Mouse (Mus musculus) hindbrain, embryonic 12.5 days (tissue): ENCODE data around the gene Gpr171. TPM values are rescaled to one million over a fixed set of nuclear protein-coding genes. Genes with fewer than 3 reads are reported as not detected.
"Not testable (repeated sequence)": the region's sequence is repeated elsewhere in the genome, so short reads cannot be mapped to it uniquely, and the experiment has no call there.

ENCODE experiments used
- ATAC-seq: fragments of 200-750 bp; cut with Nextera tagmentation; 2 replicates; pipeline ENCODE4 v1.8.0; 2017; ENCODE audit warnings: moderate TSS enrichment; ENCODE audit not compliant: low FRiP score
- H3K27ac ChIP-seq: fragments of 300-500 bp; sonication (generic); 2 replicates; pipeline ENCODE4 v1.5.1; 2016; ENCODE audit warnings: mild to moderate bottlenecking
- H3K27me3 ChIP-seq: fragments of 300-500 bp; sonication (generic); 2 replicates; pipeline ENCODE4 v1.6.1; 2016; ENCODE audit warnings: mild to moderate bottlenecking
- H3K36me3 ChIP-seq: fragments of 300-500 bp; sonication (generic); 2 replicates; pipeline ENCODE4 v1.6.1; 2016; ENCODE audit warnings: mild to moderate bottlenecking
- H3K4me1 ChIP-seq: fragments of 300-500 bp; sonication (generic); 2 replicates; pipeline ENCODE4 v1.6.1; 2016
- H3K4me2 ChIP-seq: fragments of 300-500 bp; sonication (generic); replicated peaks from 2 replicates; pipeline ENCODE4 v1.6.1; 2016; ENCODE audit warnings: mild to moderate bottlenecking
- H3K4me3 ChIP-seq: fragments of 300-500 bp; sonication (generic); 2 replicates; pipeline ENCODE4 v1.5.1; 2016; ENCODE audit warnings: mild to moderate bottlenecking
- H3K9ac ChIP-seq: fragments of 300-500 bp; sonication (generic); 2 replicates; pipeline ENCODE4 v1.6.1; 2016; ENCODE audit warnings: mild to moderate bottlenecking, moderate library complexity
- H3K9me3 ChIP-seq: fragments of 300-500 bp; sonication (generic); replicated peaks from 2 replicates; pipeline ENCODE4 v1.6.1; 2016; ENCODE audit warnings: mild to moderate bottlenecking
- WGBS: fragments of 180-500 bp; shearing (Covaris S2); methylation state at CpG from one replicate; pipeline ENCODE4 v1.1.7; 2016; 5-methylcytosine and 5-hydroxymethylcytosine counted together
- polyA plus RNA-seq: library from polyadenylated mRNA; unstranded; fragments of >200 nt; fragmentation: Nextera tagmentation; extraction: Ambion mirVana; gene quantifications from 2 replicates; pipeline ENCODE4 v1.2.1, GENCODE M21; 2016

Gene Gpr171
- polyA plus RNA-seq = 1.6 and 1.7 TPM in 2 replicates

- Histone ChIP-seq H3K9me3 (no peaks in the 10 kb centered on the region), H3K4me3 (no peak within 1 kb of the TSS), H3K4me2 (no peak within 1 kb of the TSS), H3K36me3 (no peaks in the 10 kb centered on the region), H3K4me1 (0 out of 2 replicates have a peak, but pooled peaks cover 5% of the 10 kb centered on the region), H3K27me3 (no peaks in the 10 kb centered on the region), H3K27ac (no peak within 1 kb of the TSS), H3K9ac (no peak within 1 kb of the TSS)
- 84% methylated on average over 6 of the region's 6 CpGs for WGBS
- no peak for ATAC-seq
These were observed at the start of gene Gpr171 for GRCm38 (mm10) chr3:59101218-59101986. Gene Gpr171, minus strand, starts transcription at chr3:59101821.

GRCm38 (mm10) chr3:59150624-59151023, 49.0 kb upstream of the Gpr171 start:
- Histone ChIP-seq H3K9me3 (no peaks in the 10 kb centered on the region), H3K27me3 (no peaks in the 10 kb centered on the region), H3K4me3 (no peak overlapping the region), H3K27ac (no peak overlapping the region), H3K4me1 (no peaks in the 10 kb centered on the region), H3K4me2 (no peak overlapping the region), H3K36me3 (no peaks in the 10 kb centered on the region), H3K9ac (no peak overlapping the region)
- no peak for ATAC-seq
- 99% methylated on average over 2 of the region's 2 CpGs for WGBS

- no peaks in the 10 kb centered on the region for H3K9me3 ChIP-seq
- H3K9ac ChIP-seq = no peak overlapping the region
- no peak overlapping the region for H3K4me3 ChIP-seq
- H3K4me2 ChIP-seq = no peak overlapping the region
- no peak overlapping the region for H3K27ac ChIP-seq
- no peaks in the 10 kb centered on the region for H3K4me1 ChIP-seq
- ATAC-seq = no peak
- no peaks in the 10 kb centered on the region for H3K36me3 ChIP-seq
- no peaks in the 10 kb centered on the region for H3K27me3 ChIP-seq
These were observed 48.0 kb upstream of the Gpr171 start for GRCm38 (mm10) chr3:59149646-59150045.

GRCm38 (mm10) chr3:59145194-59145593, 43.6 kb upstream of the Gpr171 start:
- no peak overlapping the region for H3K4me3 ChIP-seq
- H3K9me3 ChIP-seq = no peaks in the 10 kb centered on the region
- H3K4me2 ChIP-seq = no peak overlapping the region
- no peak overlapping the region for H3K9ac ChIP-seq
- WGBS = 80% methylated on average over 5 of the region's 5 CpGs
- H3K4me1 ChIP-seq = no peaks in the 10 kb centered on the region
- H3K36me3 ChIP-seq = no peaks in the 10 kb centered on the region
- ATAC-seq = no peak
- no peak overlapping the region for H3K27ac ChIP-seq
- no peaks in the 10 kb centered on the region for H3K27me3 ChIP-seq

- Histone ChIP-seq H3K9ac (no peak overlapping the region), H3K4me2 (no peak overlapping the region), H3K4me1 (no peaks in the 10 kb centered on the region), H3K9me3 (no peaks in the 10 kb centered on the region), H3K27ac (no peak overlapping the region), H3K36me3 (no peaks in the 10 kb centered on the region), H3K4me3 (no peak overlapping the region), H3K27me3 (no peaks in the 10 kb centered on the region)
- ATAC-seq = no peak
- 80% methylated on average over 8 of the region's 8 CpGs for WGBS
These were observed 40.1 kb upstream of the Gpr171 start for GRCm38 (mm10) chr3:59141507-59142305.

- H3K9ac ChIP-seq, H3K36me3 ChIP-seq, H3K4me1 ChIP-seq, H3K4me3 ChIP-seq, H3K27me3 ChIP-seq, H3K27ac ChIP-seq, H3K4me2 ChIP-seq, ATAC-seq, H3K9me3 ChIP-seq: not testable (repeated sequence)
- WGBS = 94% methylated on average over 4 of the region's 4 CpGs
These were observed 39.3 kb upstream of the Gpr171 start for GRCm38 (mm10) chr3:59140941-59141340.

GRCm38 (mm10) chr3:59140115-59140514, 38.5 kb upstream of the Gpr171 start:
- ATAC-seq = no peak
- WGBS = 80% methylated on average over 2 of the region's 2 CpGs
- H3K9me3 ChIP-seq = no peaks in the 10 kb centered on the region

GRCm38 (mm10) chr3:59139651-59140051, 38.0 kb upstream of the Gpr171 start:
- Histone ChIP-seq H3K4me1 (no peaks in the 10 kb centered on the region), H3K36me3 (no peaks in the 10 kb centered on the region), H3K27me3 (no peaks in the 10 kb centered on the region), H3K4me2 (no peak overlapping the region), H3K9ac (no peak overlapping the region), H3K4me3 (no peak overlapping the region), H3K9me3 (no peaks in the 10 kb centered on the region), H3K27ac (no peak overlapping the region)
- ATAC-seq = no peak

More at GRCm38 (mm10) chr3:59140115-59140514, 38.5 kb upstream of the Gpr171 start:
- no peaks in the 10 kb centered on the region for H3K4me1 ChIP-seq
- H3K27ac ChIP-seq = no peak overlapping the region
- no peaks in the 10 kb centered on the region for H3K27me3 ChIP-seq
- no peaks in the 10 kb centered on the region for H3K36me3 ChIP-seq
- no peak overlapping the region for H3K4me3 ChIP-seq
- H3K4me2 ChIP-seq = no peak overlapping the region
- H3K9ac ChIP-seq = no peak overlapping the region

- 70% methylated on average over 12 of the region's 12 CpGs for WGBS
- H3K27ac ChIP-seq = no peak overlapping the region
- H3K9me3 ChIP-seq = no peaks in the 10 kb centered on the region
- no peaks in the 10 kb centered on the region for H3K36me3 ChIP-seq
- no peaks in the 10 kb centered on the region for H3K27me3 ChIP-seq
- no peak overlapping the region for H3K4me2 ChIP-seq
- no peak overlapping the region for H3K4me3 ChIP-seq
- no peak overlapping the region for H3K9ac ChIP-seq
- H3K4me1 ChIP-seq = no peaks in the 10 kb centered on the region
- ATAC-seq = no peak
These were observed 37.4 kb upstream of the Gpr171 start for GRCm38 (mm10) chr3:59138946-59139468.

GRCm38 (mm10) chr3:59135911-59136653, 34.5 kb upstream of the Gpr171 start:
- Histone ChIP-seq H3K4me3 (no peak overlapping the region), H3K4me1 (no peaks in the 10 kb centered on the region; the same call in 1 of the 2 replicates), H3K9me3 (no peaks in the 10 kb centered on the region), H3K9ac (no peak overlapping the region), H3K36me3 (no peaks in the 10 kb centered on the region), H3K27ac (no peak overlapping the region), H3K27me3 (no peaks in the 10 kb centered on the region), H3K4me2 (no peak overlapping the region)
- ATAC-seq = no peak
- WGBS = 83% methylated on average over 5 of the region's 5 CpGs

GRCm38 (mm10) chr3:59133189-59133588, 31.6 kb upstream of the Gpr171 start:
- Histone ChIP-seq H3K9me3 (no peaks in the 10 kb centered on the region), H3K36me3 (no peaks in the 10 kb centered on the region), H3K4me3 (no peak overlapping the region), H3K4me1 (no peaks in the 10 kb centered on the region; the same call in 1 of the 2 replicates), H3K4me2 (no peak overlapping the region), H3K27ac (no peak overlapping the region), H3K27me3 (no peaks in the 10 kb centered on the region), H3K9ac (no peak overlapping the region)
- no peak for ATAC-seq
- 85% methylated on average over 5 of the region's 5 CpGs for WGBS

- ATAC-seq = no peak
- Histone ChIP-seq H3K9ac (no peak overlapping the region), H3K27ac (no peak overlapping the region), H3K36me3 (no peaks in the 10 kb centered on the region), H3K4me1 (no peaks in the 10 kb centered on the region; the same call in 1 of the 2 replicates), H3K27me3 (no peaks in the 10 kb centered on the region), H3K9me3 (no peaks in the 10 kb centered on the region), H3K4me3 (no peak overlapping the region), H3K4me2 (no peak overlapping the region)
- WGBS = 87% methylated on average over 4 of the region's 4 CpGs
These were observed 30.3 kb upstream of the Gpr171 start for GRCm38 (mm10) chr3:59131966-59132365.
